Mouse (Mus musculus) liver (tissue): ENCODE measurements around the gene Anxa7.

Experiments
- DNase-seq: peaks from one replicate; pipeline ENCODE4 v3.0.0-alpha.2; 2020; ENCODE audit warnings: mixed read lengths

Anxa7 gene

DNA sequence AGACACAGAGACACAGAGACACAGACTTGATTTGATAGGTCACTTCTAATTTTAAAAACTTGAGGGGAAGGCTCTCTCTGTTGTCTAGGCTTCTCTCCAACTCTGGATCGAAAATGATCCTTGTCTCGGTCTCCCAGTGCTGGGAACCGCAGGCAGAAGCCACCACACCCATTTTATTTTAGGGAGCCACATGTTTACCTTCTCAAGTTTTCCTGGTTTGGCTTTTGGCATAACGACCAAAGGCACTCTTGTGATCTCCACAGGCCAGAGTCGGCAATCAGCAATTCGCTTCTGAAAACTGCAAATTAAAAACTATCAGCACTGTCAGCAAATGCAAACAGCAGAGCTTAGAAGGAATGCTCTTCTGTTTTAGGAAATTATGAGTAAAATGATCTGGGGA, 48.2 kb downstream of the Anxa7 start:
- DNase-seq: no peak

DNA sequence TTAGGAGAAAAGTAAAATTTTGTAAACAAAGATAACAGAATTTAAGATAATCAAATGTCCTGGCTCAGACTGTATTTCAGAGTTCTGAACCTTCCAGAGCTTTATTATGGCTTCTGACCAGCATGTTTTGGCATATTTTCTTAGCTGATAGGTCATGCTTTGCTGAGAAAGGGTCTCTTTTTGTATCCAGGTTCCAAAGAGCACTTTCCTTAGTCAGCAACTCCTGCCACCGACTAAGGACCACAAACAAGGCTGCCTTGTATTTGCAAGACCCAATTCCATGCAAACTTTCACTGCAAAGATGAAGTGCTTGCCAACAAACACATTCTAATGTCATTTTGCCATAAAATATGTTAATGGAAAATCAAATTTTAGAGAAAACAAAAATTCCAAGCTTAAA, 50.1 kb downstream of the Anxa7 start:
- DNase-seq: no peak

DNA sequence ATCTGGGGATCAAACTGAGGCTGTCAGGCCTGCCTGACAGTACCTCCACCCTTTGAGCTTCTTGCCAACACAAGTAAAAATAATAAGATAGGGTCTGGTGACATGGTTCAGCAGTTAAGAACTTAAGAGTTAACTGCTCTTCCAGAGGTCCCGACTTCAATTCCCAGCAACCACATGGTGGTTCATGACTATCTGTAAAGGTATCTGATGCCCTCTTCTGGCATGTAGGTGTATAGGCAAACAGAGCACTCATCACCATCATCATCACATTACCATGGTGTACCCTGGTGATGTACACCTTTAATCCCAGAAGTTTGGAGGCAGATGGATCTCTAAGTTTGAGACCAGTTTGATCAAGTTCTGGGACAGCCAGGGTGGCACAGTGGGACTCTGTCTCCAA, 51.3 kb downstream of the Anxa7 start:
- no peak for DNase-seq

DNA sequence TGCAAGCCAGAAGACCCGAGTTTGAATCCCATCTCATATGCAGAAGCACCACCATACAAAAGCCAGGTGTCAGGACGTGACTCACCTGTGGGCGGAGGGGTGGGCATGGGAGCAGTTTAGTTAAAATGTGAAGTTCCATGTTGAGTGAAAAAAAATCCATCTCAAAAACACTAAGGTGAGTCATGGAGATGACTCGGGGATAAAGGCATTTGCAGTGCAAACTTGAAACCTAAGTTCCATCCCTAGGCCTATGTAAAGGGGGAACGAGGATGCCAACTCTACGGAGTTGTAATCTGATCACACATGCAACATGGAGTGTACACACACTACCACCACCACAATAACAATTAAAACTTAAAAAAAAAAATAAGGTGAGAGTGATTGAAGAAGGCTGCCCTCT, 56.9 kb downstream of the Anxa7 start:
- DNase-seq: no peak

DNA sequence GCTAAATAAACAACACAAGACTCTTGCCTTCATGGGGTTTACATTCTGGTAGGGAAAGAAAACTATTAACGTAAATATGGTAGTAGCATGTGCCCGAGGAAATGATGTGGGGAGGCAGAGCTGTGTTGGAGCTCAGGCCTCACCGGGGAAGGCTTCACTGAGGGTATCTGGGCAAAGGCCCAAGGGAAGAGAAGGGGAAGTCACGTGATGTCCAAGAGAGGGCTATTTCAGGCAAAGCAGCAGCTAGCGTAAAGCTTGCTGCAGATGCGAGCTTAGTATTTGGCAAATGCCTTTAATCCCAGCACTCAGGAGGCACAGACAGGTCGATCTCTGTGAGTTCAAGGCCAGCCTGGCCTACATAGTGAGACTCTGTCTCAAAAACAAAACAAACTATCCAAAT, 57.7 kb downstream of the Anxa7 start:
- no peak for DNase-seq
